Mouse (Mus musculus) B cell, adult 67 days (primary cell): ENCODE measurements around the gene Appbp2. TPM values are rescaled to one million over a fixed set of nuclear protein-coding genes. Genes with fewer than 3 reads are reported as not detected.

Experiments used
- total RNA-seq, 2 experiments: library from RNA; stranded (reverse); gene quantifications; 4 replicates each; pipeline ENCODE4 v1.2.4; 2023

Gene Appbp2
- 10 to 100 TPM; 25.1 to 25.2 TPM for total RNA-seq

DNA sequence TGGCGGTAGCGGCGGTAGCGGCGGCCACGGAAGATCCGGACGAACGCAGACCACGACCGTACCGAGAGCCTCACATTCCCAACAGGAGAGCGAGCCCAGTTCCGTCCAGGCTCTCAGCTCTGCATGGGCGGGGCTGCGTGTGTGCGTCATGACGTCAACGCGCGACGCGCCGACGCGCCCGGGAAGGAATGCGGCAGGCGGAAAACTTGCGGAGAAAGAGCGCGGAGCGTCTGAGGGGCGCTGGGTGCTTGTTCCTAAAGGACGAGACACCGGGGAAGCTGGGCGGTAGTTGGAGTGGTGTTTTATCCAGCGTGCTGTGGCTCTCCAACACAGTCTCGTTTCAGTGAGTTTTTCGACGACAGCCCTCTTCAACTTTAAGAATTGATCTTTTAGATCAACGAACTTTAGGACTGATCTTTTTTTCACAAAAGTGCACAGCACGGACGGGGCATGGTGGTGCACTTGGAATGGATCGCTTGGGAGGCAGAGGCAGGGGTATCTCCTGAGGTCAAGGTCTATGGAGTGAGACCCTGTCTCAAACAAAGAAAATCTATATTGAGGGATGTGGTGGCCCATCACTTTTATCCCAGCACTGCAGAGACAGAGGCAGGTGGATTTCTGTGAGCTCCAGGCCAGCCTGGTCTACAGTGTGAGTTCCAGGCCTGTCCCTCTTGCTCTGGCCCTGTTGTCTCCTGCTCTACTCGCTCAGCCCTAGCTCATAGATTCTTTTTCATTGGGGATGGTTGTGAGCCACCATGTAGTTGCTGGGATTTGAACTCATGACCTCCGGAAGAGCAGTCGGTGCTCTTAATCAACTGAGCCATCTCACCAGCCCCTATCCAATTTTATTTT lies at the start of gene Appbp2:
Appbp2 (minus strand) TSS at position 141 of the 852 bp plus-strand sequence.

GRCm38 (mm10) chr11:85170058-85170740 lies 64.7 kb downstream of the Appbp2 start, which contains the start of gene 1700125H20Rik:
TSS of gene 1700125H20Rik (plus strand) at chr11:85170404.

DNA sequence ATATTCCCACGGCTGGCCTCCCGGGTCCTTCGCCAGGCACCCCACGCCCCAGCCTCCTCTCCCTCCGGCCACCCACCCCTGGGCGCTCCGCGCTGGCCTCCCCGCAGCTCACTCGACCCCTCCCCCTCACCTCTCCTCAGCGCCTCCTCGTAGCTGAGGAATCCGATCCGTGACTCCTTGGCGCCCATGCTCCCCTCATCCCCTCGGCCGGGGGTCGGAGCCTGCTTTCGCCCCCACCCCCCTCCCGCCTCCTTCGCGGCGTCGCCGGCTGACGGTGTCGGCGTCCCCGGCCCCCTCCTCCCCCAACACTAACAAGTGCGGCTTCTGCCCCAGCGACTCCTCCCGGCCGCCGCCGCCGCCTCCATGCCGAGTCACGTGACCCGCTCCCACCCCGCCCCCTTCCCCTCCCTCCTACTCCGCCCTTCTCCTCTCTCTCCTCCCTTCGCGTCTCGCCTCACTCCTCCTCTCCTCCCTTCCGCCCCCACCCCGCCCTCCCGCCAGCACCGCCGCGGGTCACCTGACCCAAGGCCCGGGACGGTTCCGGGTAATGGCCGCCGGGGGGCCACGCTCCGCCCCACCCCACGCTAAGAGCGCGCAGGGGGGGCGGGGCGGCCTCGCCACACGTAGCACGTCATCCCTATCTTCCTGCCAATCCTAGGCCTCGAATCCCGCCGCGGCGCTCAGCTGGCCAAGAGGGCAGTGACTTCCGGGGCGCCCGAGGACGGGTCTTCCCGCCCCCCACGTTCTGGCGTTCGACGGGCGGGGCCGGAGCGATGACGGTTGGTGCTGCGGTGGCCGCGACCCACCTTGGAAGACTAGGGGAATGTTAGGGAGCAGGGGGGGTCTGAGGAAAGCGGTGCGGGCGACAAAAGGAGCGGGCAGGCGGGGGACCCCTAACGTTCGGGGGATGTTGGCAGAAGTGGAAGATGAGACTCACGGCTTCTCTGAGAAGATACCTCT lies 95.1 kb downstream of the Appbp2 start, which contains the start of gene Usp32:
Usp32 (minus strand) TSS at position 581 of the 960 bp plus-strand sequence.

Other genes starting within 250 kb of the Appbp2 start
- gene Usp32, start 95.0 kb downstream of the Appbp2 start, total RNA-seq = 10 to 100 TPM; 30.5 to 32.1 TPM
- not detected for gene 1700125H20Rik, start 64.7 kb downstream of the Appbp2 start, total RNA-seq
- gene Ppm1d, start 76.1 kb upstream of the Appbp2 start, total RNA-seq = 10 to 100 TPM; 35.7 to 40.8 TPM
- 10 to 100 TPM; 42.9 to 45.4 TPM for gene Bcas3, start 118.0 kb upstream of the Appbp2 start, total RNA-seq